21 mouse cellular contexts compared by ENCODE assay signal in the genomic region with DNA sequence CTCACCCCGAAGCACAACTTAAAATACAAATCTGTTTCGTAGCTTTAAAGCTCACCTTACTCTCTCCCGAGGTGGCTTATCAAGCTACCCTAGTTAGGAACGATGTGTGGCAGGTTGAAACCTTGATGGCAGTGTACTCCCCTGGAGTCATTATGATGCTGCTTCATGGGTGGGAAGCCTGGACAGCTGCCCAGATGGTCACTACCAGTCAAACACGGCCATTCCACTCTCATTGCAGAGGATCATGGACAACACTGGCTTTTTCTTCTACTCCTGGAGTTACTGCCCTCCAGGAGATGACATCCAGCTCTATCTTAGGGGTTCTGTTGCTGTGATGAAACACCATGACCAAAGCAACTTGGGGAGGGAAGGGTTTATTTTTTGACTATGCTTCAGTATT. TPM values are rescaled to one million over a fixed set of nuclear protein-coding genes. Genes with fewer than 3 reads are reported as not detected.
DNase-seq lines count a peak whose midpoint lies in the region; ATAC-seq and TF ChIP-seq lines count a peak whose summit lies in the region.
"Had no signal": no experiment of that assay in that cellular context is flagged by ENCODE, and none has a peak within 500 bp of the region (broad histone marks: within the 10 kb centered on the region; RNA-seq: fewer than 3 reads in every experiment).

No protein-coding gene starts in this region.

- peaks cover 6% of the 10 kb centered on the region for H3K9me3 ChIP-seq in heart, embryonic 12.5 days (replicated peaks)
- no peaks in the 10 kb centered on the region for H3K9me3 ChIP-seq in heart, embryonic 15.5 days (replicated peaks)
- no peaks in the 10 kb centered on the region for H3K9me3 ChIP-seq in limb, embryonic 10.5 days (replicated peaks)
- no peaks in the 10 kb centered on the region for H3K9me3 ChIP-seq in lung, postnatal 0 days (ENCODE audit: low read length)
- H3K9me3 ChIP-seq: embryonic facial prominence, embryonic 12.5 days; hindbrain, embryonic 12.5 days had no signal

- H3K9ac ChIP-seq in heart, adult 2 months (ENCODE audit: low read depth, low read length): peak overlapping the region; percentile 46
- peak overlapping the region; percentile 44 for H3K9ac ChIP-seq in heart, embryonic 12.5 days
- H3K9ac ChIP-seq in heart, embryonic 15.5 days: no peak overlapping the region
- no peak overlapping the region for H3K9ac ChIP-seq in lung, postnatal 0 days (replicated peaks; ENCODE audit: low read depth)
- H3K9ac ChIP-seq: embryonic facial prominence, embryonic 12.5 days; hindbrain, embryonic 12.5 days had no signal

- intact Hi-C loops in heart, adult 2 months (cut with DNase I): no loop called here

- peak overlapping the region; percentile 83 for H3K27ac ChIP-seq in heart, adult 2 months
- H3K27ac ChIP-seq in heart, embryonic 12.5 days (ENCODE audit: poor library complexity, severe bottlenecking): peak overlapping the region; percentile 69
- peak overlapping the region; percentile 71 for H3K27ac ChIP-seq in heart, embryonic 15.5 days
- no peak overlapping the region for H3K27ac ChIP-seq in limb, embryonic 10.5 days
- no peak overlapping the region for H3K27ac ChIP-seq in lung, postnatal 0 days (ENCODE audit: low read length)
- H3K27ac ChIP-seq: embryonic facial prominence, embryonic 12.5 days; hindbrain, embryonic 12.5 days had no signal

- H3K4me2 ChIP-seq in heart, embryonic 12.5 days: peak overlapping the region; percentile 25
- H3K4me2 ChIP-seq in heart, embryonic 15.5 days: peak overlapping the region; percentile 38
- peak overlapping the region; percentile 14 for H3K4me2 ChIP-seq in myocyte (ENCODE audit: low read depth)
- no peak overlapping the region for H3K4me2 ChIP-seq in lung, postnatal 0 days (replicated peaks; ENCODE audit: low read depth, low read length)
- H3K4me2 ChIP-seq: embryonic facial prominence, embryonic 12.5 days; hindbrain, embryonic 12.5 days had no signal

- H3K79me2 ChIP-seq in heart, adult 2 months (replicated peaks; ENCODE audit: control insufficient read depth, insufficient read depth, low read length): no peaks in the 10 kb centered on the region; the same call in 1 of the 2 replicates
- H3K79me2 ChIP-seq in myocyte (ENCODE audit: control insufficient read depth, insufficient read depth): no peaks in the 10 kb centered on the region

- peaks cover 9% of the 10 kb centered on the region for H3K4me1 ChIP-seq in heart, adult 2 months (ENCODE audit: control insufficient read depth, insufficient read depth, low read length)
- H3K4me1 ChIP-seq in heart, embryonic 12.5 days (replicated peaks): peaks cover 21% of the 10 kb centered on the region
- peaks cover 13% of the 10 kb centered on the region for H3K4me1 ChIP-seq in heart, embryonic 15.5 days (replicated peaks)
- no peaks in the 10 kb centered on the region for H3K4me1 ChIP-seq in limb, embryonic 10.5 days
- no peaks in the 10 kb centered on the region for H3K4me1 ChIP-seq in lung, postnatal 0 days (ENCODE audit: insufficient read depth, low read depth, low read length)
- H3K4me1 ChIP-seq: embryonic facial prominence, embryonic 12.5 days; hindbrain, embryonic 12.5 days had no signal

- peaks cover 6% of the 10 kb centered on the region for H3K36me3 ChIP-seq in heart, adult 2 months (ENCODE audit: control insufficient read depth, insufficient read depth, low read length)
- peaks cover 6% of the 10 kb centered on the region; the same call in 1 of the 2 replicates for H3K36me3 ChIP-seq in heart, embryonic 12.5 days
- no peaks in the 10 kb centered on the region for H3K36me3 ChIP-seq in heart, embryonic 15.5 days
- H3K36me3 ChIP-seq in myocyte (ENCODE audit: control insufficient read depth, insufficient read depth): no peaks in the 10 kb centered on the region
- no peaks in the 10 kb centered on the region for H3K36me3 ChIP-seq in limb, embryonic 10.5 days
- no peaks in the 10 kb centered on the region for H3K36me3 ChIP-seq in lung, postnatal 0 days (ENCODE audit: insufficient read depth, low read length)
- H3K36me3 ChIP-seq: embryonic facial prominence, embryonic 12.5 days; hindbrain, embryonic 12.5 days had no signal

- TF ChIP-seq CTCF in heart, adult 2 months (IDR thresholded peaks at IDR 0.05): no peak
- TF ChIP-seq CTCF in lung, postnatal 0 days (IDR thresholded peaks at IDR 0.05): no peak

- no peaks in the 10 kb centered on the region for H3K27me3 ChIP-seq in heart, adult 2 months (ENCODE audit: control insufficient read depth, insufficient read depth, low read length)
- no peaks in the 10 kb centered on the region for H3K27me3 ChIP-seq in heart, embryonic 12.5 days (replicated peaks)
- H3K27me3 ChIP-seq in heart, embryonic 15.5 days: no peaks in the 10 kb centered on the region
- H3K27me3 ChIP-seq in myocyte (ENCODE audit: control insufficient read depth, insufficient read depth, insufficient read length): no peaks in the 10 kb centered on the region
- H3K27me3 ChIP-seq in limb, embryonic 10.5 days (ENCODE audit: low read depth, poor library complexity, severe bottlenecking): no peaks in the 10 kb centered on the region
- H3K27me3 ChIP-seq in lung, postnatal 0 days (replicated peaks; ENCODE audit: insufficient read depth, low read length): no peaks in the 10 kb centered on the region
- H3K27me3 ChIP-seq: CH12.LX; embryonic facial prominence, embryonic 12.5 days; hindbrain, embryonic 12.5 days; Patski had no signal

- ATAC-seq in heart, embryonic 12.5 days (ENCODE audit: insufficient number of reproducible peaks, low FRiP score): no peak
- ATAC-seq in heart, embryonic 15.5 days (replicated peaks; ENCODE audit: insufficient number of reproducible peaks, insufficient read depth, low FRiP score, low read depth): no peak
- no peak for ATAC-seq in lung, postnatal 0 days
- ATAC-seq: activated CD4-positive, CD25-positive, alpha-beta regulatory T cell, adult 4 months; forebrain, embryonic 16.5 days; hindbrain, embryonic 16.5 days; inflammation-experienced regulatory T-cells, adult 6 months; Patski had no signal

- no peak for TF ChIP-seq EP300 in heart, adult 2 months (IDR thresholded peaks at IDR 0.05; ENCODE audit: insufficient read depth, low read depth, low read length)
- no peak for TF ChIP-seq EP300 in lung, postnatal 0 days (IDR thresholded peaks at IDR 0.05)

- no peak for TF ChIP-seq POLR2A in heart, adult 2 months (IDR thresholded peaks at IDR 0.05; ENCODE audit: insufficient read depth, low read depth, low read length)
- TF ChIP-seq POLR2A in myocyte (IDR thresholded peaks at IDR 0.05; ENCODE audit: insufficient read length, low read depth): no peak

- H3K4me3 ChIP-seq in heart, adult 2 months: no peak overlapping the region
- H3K4me3 ChIP-seq in heart, embryonic 12.5 days: no peak overlapping the region
- no peak overlapping the region for H3K4me3 ChIP-seq in heart, embryonic 15.5 days
- H3K4me3 ChIP-seq in myocyte: no peak overlapping the region
- H3K4me3 ChIP-seq in limb, embryonic 10.5 days: no peak overlapping the region
- H3K4me3 ChIP-seq in lung, postnatal 0 days (ENCODE audit: low read depth, low read length): no peak overlapping the region
- H3K4me3 ChIP-seq: embryonic facial prominence, embryonic 12.5 days; hindbrain, embryonic 12.5 days had no signal

- 55% methylated on average over 5 of the region's 5 CpGs for WGBS in heart, adult 2 months
- 66% methylated on average over 5 of the region's 5 CpGs for WGBS in heart, embryonic 12.5 days
- whole genome bisulfite sequencing in heart, embryonic 15.5 days: 49% methylated on average over 5 of the region's 5 CpGs
- 90% methylated on average over 5 of the region's 5 CpGs for whole genome bisulfite sequencing in limb, embryonic 10.5 days
- WGBS in lung, postnatal 0 days: 75% methylated on average over 5 of the region's 5 CpGs

- H3ac ChIP-seq in myocyte (ENCODE audit: control insufficient read depth, insufficient read length): no peak overlapping the region

- peak; percentile 33 to 36 for DNase-seq in heart, adult 2 months
- DNase-seq in heart, adult 9 months (ENCODE audit: low spot score in 2 of 2): no peak
- DNase-seq in limb, embryonic 10.5 days (ENCODE audit: low spot score): no peak
- DNase-seq in lung, postnatal 0 days (ENCODE audit: low spot score): no peak
- DNase-seq: adrenal gland, postnatal 14 days; cerebellum, adult 11-12 months; cerebellum, adult 9-10 months; cerebellum, postnatal 25 days; gastrocnemius, postnatal 14 days; kidney, adult 11 months had no signal

TF ChIP-seq in myocyte, 11 proteins besides CTCF, POLR2A, EP300 and RAD21:
- TF ChIP-seq MYOG (IDR thresholded peaks at IDR 0.05; ENCODE audit: control insufficient read depth in 1 of 3, insufficient read depth in 1 of 3, insufficient read length in 2 of 3, low read depth in 2 of 3) (no peak), TCF3 (IDR thresholded peaks at IDR 0.05; ENCODE audit: insufficient read length, low read depth) (no peak), USF1 (IDR thresholded peaks at IDR 0.05; ENCODE audit: low read depth) (no peak), TCF12 (IDR thresholded peaks at IDR 0.05; ENCODE audit: insufficient read depth, poor library complexity, severe bottlenecking) (no peak), MYOD1 (IDR thresholded peaks at IDR 0.05; ENCODE audit: control insufficient read depth in 1 of 3, insufficient read length in 2 of 3, low read depth in 2 of 3) (no peak), POLR2AphosphoS2 (IDR thresholded peaks at IDR 0.05; ENCODE audit: insufficient read length, low read depth) (no peak)

RNA-seq across cellular contexts. Expression of gene Manba, which starts 17.7 kb away (rescaled TPM):
- 10 to 100 TPM; 15.7 to 16.4 TPM for total RNA-seq in heart, adult 2 months (2021)
- 8.2 and 13.3 TPM in 2 replicates for polyA plus RNA-seq in heart, adult 2 months (2012; rRNA removed)
- 42.2 and 43.7 TPM in 2 replicates for polyA plus RNA-seq in heart, embryonic 12.5 days (2016; fragmentation: Nextera tagmentation; extraction: Ambion mirVana)
- polyA plus RNA-seq in heart, embryonic 15.5 days (2015; fragmentation: Nextera tagmentation; extraction: Ambion mirVana): 33.3 and 35.2 TPM in 2 replicates
- polyA plus RNA-seq in myocyte (2012; fragmentation: generic; extraction: Trizol): 4.8 TPM
- 1.9 and 2.5 TPM in 2 replicates for polyA plus RNA-seq in limb, embryonic 10.5 days (2016; fragmentation: Nextera tagmentation; extraction: Ambion mirVana)
- polyA plus RNA-seq in lung, postnatal 0 days (2015; fragmentation: Nextera tagmentation; extraction: Ambion mirVana): 9.2 and 9.9 TPM in 2 replicates

Comparison
In these comparisons a context has a peak if more than half of its experiments do, and no peak if none do; other contexts are left out.
1. DNase-seq: peak in heart, adult 2 months (2 of 2); none in heart, adult 9 months (0 of 2), limb, embryonic 10.5 days (single experiment) and lung, postnatal 0 days (single experiment).
2. H3K9ac ChIP-seq: peak in heart, adult 2 months (single experiment) and heart, embryonic 12.5 days (single experiment); none in heart, embryonic 15.5 days (single experiment) and lung, postnatal 0 days (single experiment).
3. H3K27ac ChIP-seq: peak in heart, adult 2 months (single experiment), heart, embryonic 12.5 days (single experiment) and heart, embryonic 15.5 days (single experiment); none in limb, embryonic 10.5 days (single experiment) and lung, postnatal 0 days (single experiment).